Mouse (Mus musculus) MEL (cell line): ENCODE results near the gene Plekhb2. TPM values are rescaled to one million over a fixed set of nuclear protein-coding genes. Genes with fewer than 3 reads are reported as not detected.

Source experiments
- DNase-seq: peaks from one replicate; pipeline ENCODE4 v3.0.0; 2011; ENCODE audit warnings: low read depth, low spot score
- H3K27ac ChIP-seq: 2 replicates; pipeline ENCODE4 v1.5.1; 2012; ENCODE audit warnings: low read depth, mild to moderate bottlenecking, control low read depth, low read length, moderate library complexity; ENCODE audit not compliant: control insufficient read depth
- H3K27me3 ChIP-seq, 2 experiments: fragments of 150-350 bp in 1 of 2; sonication (generic) in 1 of 2; 2 replicates each; pipeline ENCODE4 v1.6.1; 2012; ENCODE audit warnings: low read length in 2 of 2, mild to moderate bottlenecking in 2 of 2, improper control_type of control experiment in 1 of 2, moderate library complexity in 1 of 2; ENCODE audit not compliant: insufficient read depth in 2 of 2, control insufficient read depth in 1 of 2
- H3K36me3 ChIP-seq, 2 experiments: 2 replicates each; pipeline ENCODE4 v1.6.1; 2012 to 2014; ENCODE audit warnings: low read length in 2 of 2, improper control_type of control experiment in 1 of 2, inconsistent platforms in 1 of 2, mild to moderate bottlenecking in 1 of 2; ENCODE audit not compliant: insufficient read depth in 2 of 2, control insufficient read depth in 1 of 2
- H3K4me1 ChIP-seq, 2 experiments: fragments of 150-350 bp in 1 of 2; sonication (generic) in 1 of 2; 2 replicates each; pipeline ENCODE4 v1.6.1; 2012; ENCODE audit warnings: low read length in 2 of 2, improper control_type of control experiment in 1 of 2, mild to moderate bottlenecking in 1 of 2; ENCODE audit not compliant: insufficient read depth in 2 of 2, control insufficient read depth in 1 of 2
- H3K4me3 ChIP-seq, 2 experiments: fragments of 150-350 bp in 1 of 2; sonication (generic) in 1 of 2; 2 replicates each; pipeline ENCODE4 v1.5.1; 2012; ENCODE audit warnings: low read depth in 2 of 2, low read length in 2 of 2, mild to moderate bottlenecking in 2 of 2, moderate library complexity in 2 of 2, control low read depth in 1 of 2, improper control_type of control experiment in 1 of 2; ENCODE audit not compliant: control insufficient read depth in 1 of 2, insufficient read depth in 1 of 2
- H3K79me2 ChIP-seq: 2 replicates; pipeline ENCODE4 v1.6.1; 2012; ENCODE audit warnings: mild to moderate bottlenecking, low read length, moderate library complexity; ENCODE audit not compliant: control insufficient read depth, poor library complexity, insufficient read depth
- H3K9ac ChIP-seq: 2 replicates; pipeline ENCODE4 v1.6.1; 2012; ENCODE audit warnings: low read depth, mild to moderate bottlenecking, control low read depth, low read length, moderate library complexity; ENCODE audit not compliant: control insufficient read depth, poor library complexity, severe bottlenecking
- H3K9me3 ChIP-seq: fragments of 150-350 bp; sonication (generic); replicated peaks from 2 replicates; pipeline ENCODE4 v1.6.1; 2012; ENCODE audit warnings: mild to moderate bottlenecking, low read length, improper control_type of control experiment, moderate library complexity; ENCODE audit not compliant: insufficient read depth
- BHLHE40 ChIP-seq: IDR thresholded peaks from 2 replicates; pipeline ENCODE4 v1.6.1; 2012; ENCODE audit warnings: low read depth, mild to moderate bottlenecking, inconsistent platforms, low read length, improper control_type of control experiment, borderline replicate concordance
- EP300 ChIP-seq, 2 experiments: IDR thresholded peaks; 2 replicates each; pipeline ENCODE4 v1.6.1; 2011; ENCODE audit warnings: improper control_type of control experiment in 2 of 2, low read length in 2 of 2, low read depth in 1 of 2, mild to moderate bottlenecking in 1 of 2
- MXI1 ChIP-seq: IDR thresholded peaks from 2 replicates; pipeline ENCODE4 v1.6.1; 2011; ENCODE audit warnings: mild to moderate bottlenecking, low read depth, low read length, improper control_type of control experiment
- TAL1 ChIP-seq: IDR thresholded peaks from 2 replicates; pipeline ENCODE4 v1.6.1; 2012; ENCODE audit warnings: mild to moderate bottlenecking, inconsistent platforms, low read length, moderate library complexity, mixed read lengths
- USF2 ChIP-seq, 2 experiments: IDR thresholded peaks; 2 replicates each; pipeline ENCODE4 v1.6.1; 2011 to 2012; ENCODE audit warnings: improper control_type of control experiment in 2 of 2, low read length in 2 of 2, borderline replicate concordance in 1 of 2, inconsistent platforms in 1 of 2, low read depth in 1 of 2, mild to moderate bottlenecking in 1 of 2; ENCODE audit not compliant: insufficient read depth in 1 of 2
- ZC3H11A ChIP-seq: IDR thresholded peaks from 2 replicates; pipeline ENCODE4 v1.6.1; 2012; ENCODE audit warnings: low read depth, mild to moderate bottlenecking, inconsistent platforms, low read length, improper control_type of control experiment
- ZNF384 ChIP-seq: IDR thresholded peaks from 2 replicates; pipeline ENCODE4 v1.6.1; 2012; ENCODE audit warnings: low read depth, mild to moderate bottlenecking, inconsistent platforms, low read length, improper control_type of control experiment
- polyA plus RNA-seq, 2 experiments: library from polyadenylated mRNA; stranded (reverse) in 1 of 2; unstranded in 1 of 2; fragments of >175 nt in 1 of 2; fragments of >200 nt in 1 of 2; gene quantifications; 2 replicates each; pipeline versions ENCODE4 v1.2.1 to v1.2.4; 2012; ENCODE audit warnings: low replicate concordance in 2 of 2, low read depth in 1 of 2; ENCODE audit not compliant: insufficient read length in 2 of 2, insufficient read depth in 1 of 2, missing spikeins in 1 of 2
- total RNA-seq: library from RNA; depleted of rRNA; stranded (reverse); fragments of 300-350 nt; gene quantifications from 2 replicates; pipeline ENCODE4 v1.2.3, GENCODE M21; 2012

The Plekhb2 gene
- total and polyA plus RNA-seq, 3 experiments = 16.8 to 22.2 TPM; not detected in 1

GRCm38 (mm10) chr1:34802290-34802642 lies 47.5 kb upstream of the Plekhb2 start:
- Histone ChIP-seq H3K79me2 (no peaks in the 10 kb centered on the region; the same call in 1 of the 2 replicates), H3K4me1 (peaks cover 0 to 8% of the 10 kb centered on the region in 2 experiments; a peak in 1 of 4 replicates), H3K27ac (no peak overlapping the region), H3K27me3 (no peaks in the 10 kb centered on the region), H3K4me3 (peak overlapping the region; percentile 83), H3K36me3 (peaks cover 0 to 3% of the 10 kb centered on the region in 2 experiments; a peak in 2 of 4 replicates), H3K9ac (peak overlapping the region; percentile 74), H3K9me3 (no peaks in the 10 kb centered on the region)
- TF ChIP-seq TAL1 (no peak), BHLHE40 (peak; percentile 65; the same call in 1 of the 2 replicates)
- peak; percentile 68 for DNase-seq

- Histone ChIP-seq H3K27ac (no peak overlapping the region), H3K79me2 (no peaks in the 10 kb centered on the region; the same call in 1 of the 2 replicates), H3K9me3 (no peaks in the 10 kb centered on the region), H3K36me3 (peaks cover 0 to 3% of the 10 kb centered on the region in 2 experiments; a peak in 3 of 4 replicates), H3K4me1 (peaks cover 0 to 8% of the 10 kb centered on the region in 2 experiments; a peak in 1 of 4 replicates), H3K4me3 (no peak overlapping the region), H3K9ac (no peak overlapping the region), H3K27me3 (no peaks in the 10 kb centered on the region)
- TF ChIP-seq ZNF384 = no peak
- no peak for TF ChIP-seq EP300 (IDR thresholded peaks at IDR 0.05; ENCODE audit: low read depth in 1 of 2, low read length in 2 of 2)
- DNase-seq = no peak
Observed at GRCm38 (mm10) chr1:34804863-34805262, 44.9 kb upstream of the Plekhb2 start.

GRCm38 (mm10) chr1:34805931-34806520 lies 43.8 kb upstream of the Plekhb2 start:
- no peak overlapping the region for H3K27ac ChIP-seq
- H3K79me2 ChIP-seq = no peaks in the 10 kb centered on the region; the same call in 1 of the 2 replicates
- no peaks in the 10 kb centered on the region for H3K27me3 ChIP-seq
- no peak overlapping the region for H3K4me3 ChIP-seq
- TF ChIP-seq MXI1 (no peak), USF2 (IDR thresholded peaks at IDR 0.05; ENCODE audit: borderline replicate concordance in 1 of 2, insufficient read depth in 1 of 2, low read depth in 1 of 2, low read length in 2 of 2) (no peak), BHLHE40 (no peak), ZC3H11A (no peak)
- H3K9me3 ChIP-seq = no peaks in the 10 kb centered on the region
- no peak overlapping the region for H3K9ac ChIP-seq
- no peak for DNase-seq
- peaks cover 0 to 3% of the 10 kb centered on the region in 2 experiments; a peak in 3 of 4 replicates for H3K36me3 ChIP-seq
- peaks cover 0 to 7% of the 10 kb centered on the region in 2 experiments; a peak in 1 of 4 replicates for H3K4me1 ChIP-seq
